9 mouse cellular contexts compared by ENCODE assay signal in the genomic region with DNA sequence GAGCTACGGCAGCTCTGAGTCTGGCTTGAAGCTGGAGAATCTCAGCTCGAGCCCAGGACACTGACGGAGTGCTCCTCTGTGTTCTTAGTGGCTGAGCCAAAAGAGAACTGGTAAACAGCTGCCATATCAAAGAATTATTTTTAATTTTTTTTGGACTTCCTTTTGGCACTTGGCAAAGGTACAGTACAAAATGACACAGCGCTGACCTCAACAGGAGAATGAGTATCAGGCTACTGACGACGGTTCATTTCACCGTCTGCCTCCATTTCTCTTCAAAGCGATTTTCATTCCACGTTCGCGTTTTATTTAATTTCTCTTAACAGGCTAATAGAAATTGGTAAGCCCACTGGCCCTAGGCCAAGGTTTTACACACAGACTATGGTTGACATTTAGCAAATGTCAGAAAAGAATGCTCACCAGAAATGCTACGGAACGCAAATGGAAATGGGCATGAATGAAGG.
A peak's percentile ranks its signal among the peaks of the same experiment; 100 is the strongest.
DNase-seq lines count a peak whose midpoint lies in the region; ATAC-seq and TF ChIP-seq lines count a peak whose summit lies in the region.
"Had no signal": no experiment of that assay in that cellular context is flagged by ENCODE, and none has a peak within 500 bp of the region (broad histone marks: within the 10 kb centered on the region; RNA-seq: fewer than 3 reads in every experiment).

No protein-coding gene starts in this region.

- no peaks in the 10 kb centered on the region for H3K9me3 ChIP-seq in forebrain, embryonic 14.5 days (replicated peaks; ENCODE audit: control insufficient read depth, low read length)
- no peaks in the 10 kb centered on the region for H3K9me3 ChIP-seq in forebrain, embryonic 13.5 days (replicated peaks)
- H3K9me3 ChIP-seq in liver, embryonic 11.5 days (ENCODE audit: control insufficient read depth, low read length): no peaks in the 10 kb centered on the region
- H3K9me3 ChIP-seq in stomach, embryonic 15.5 days: no peaks in the 10 kb centered on the region

- no peak overlapping the region for H3K9ac ChIP-seq in forebrain, embryonic 14.5 days (ENCODE audit: low read length)
- no peak overlapping the region for H3K9ac ChIP-seq in forebrain, embryonic 13.5 days
- no peak overlapping the region for H3K9ac ChIP-seq in liver, adult 2 months (ENCODE audit: low read depth, low read length)
- no peak overlapping the region for H3K9ac ChIP-seq in liver, embryonic 11.5 days (ENCODE audit: low read depth, low read length)
- no peak overlapping the region for H3K9ac ChIP-seq in stomach, embryonic 15.5 days

- H3K27me3 ChIP-seq in forebrain, embryonic 14.5 days (replicated peaks; ENCODE audit: control insufficient read depth, insufficient read depth, low read length): no peaks in the 10 kb centered on the region
- H3K27me3 ChIP-seq in forebrain, embryonic 13.5 days: no peaks in the 10 kb centered on the region
- H3K27me3 ChIP-seq in liver, adult 2 months (ENCODE audit: control insufficient read depth, insufficient read depth, low read length): no peaks in the 10 kb centered on the region
- H3K27me3 ChIP-seq in liver, embryonic 11.5 days (replicated peaks; ENCODE audit: control insufficient read depth, insufficient read depth, low read length): no peaks in the 10 kb centered on the region
- no peaks in the 10 kb centered on the region for H3K27me3 ChIP-seq in stomach, embryonic 15.5 days (replicated peaks)
- H3K27me3 ChIP-seq in thymus, adult 2 months (ENCODE audit: control insufficient read depth, insufficient read depth, low read length): no peaks in the 10 kb centered on the region

- WGBS in forebrain, embryonic 14.5 days: 86% methylated on average over 13 of the region's 13 CpGs
- 83% methylated on average over 13 of the region's 13 CpGs for WGBS in forebrain, embryonic 13.5 days
- WGBS in liver, adult 2 months: 77% methylated on average over 13 of the region's 13 CpGs
- WGBS in liver, embryonic 11.5 days: 86% methylated on average over 13 of the region's 13 CpGs
- 32% methylated on average over 13 of the region's 13 CpGs for WGBS in stomach, embryonic 15.5 days
- 87% methylated on average over 13 of the region's 13 CpGs for WGBS in thymus, adult 2 months

- no peak overlapping the region for H3K4me3 ChIP-seq in forebrain, embryonic 14.5 days (ENCODE audit: low read depth, low read length)
- H3K4me3 ChIP-seq in forebrain, embryonic 13.5 days: no peak overlapping the region
- no peak overlapping the region for H3K4me3 ChIP-seq in liver, adult 2 months (ENCODE audit: insufficient read depth, low read depth, low read length)
- H3K4me3 ChIP-seq in liver, embryonic 11.5 days (ENCODE audit: low read depth, low read length): no peak overlapping the region
- H3K4me3 ChIP-seq in stomach, embryonic 15.5 days (replicated peaks): no peak overlapping the region
- no peak overlapping the region for H3K4me3 ChIP-seq in thymus, adult 2 months (ENCODE audit: control insufficient read depth, insufficient read depth, low read length)

- H3K27ac ChIP-seq in forebrain, embryonic 14.5 days (ENCODE audit: low read depth, low read length): no peak overlapping the region
- H3K27ac ChIP-seq in forebrain, embryonic 13.5 days: no peak overlapping the region
- no peak overlapping the region for H3K27ac ChIP-seq in liver, adult 2 months (replicated peaks; ENCODE audit: insufficient read depth, low read depth, low read length)
- no peak overlapping the region for H3K27ac ChIP-seq in liver, embryonic 11.5 days (ENCODE audit: low read depth, low read length)
- no peak overlapping the region for H3K27ac ChIP-seq in stomach, embryonic 15.5 days
- no peak overlapping the region for H3K27ac ChIP-seq in thymus, adult 2 months (ENCODE audit: control insufficient read depth, insufficient read depth, low read length)
- H3K27ac ChIP-seq: macrophage had no signal

- peaks cover 14% of the 10 kb centered on the region for H3K36me3 ChIP-seq in forebrain, embryonic 14.5 days (ENCODE audit: control insufficient read depth, insufficient read depth, low read length)
- peaks cover 21% of the 10 kb centered on the region for H3K36me3 ChIP-seq in forebrain, embryonic 13.5 days (ENCODE audit: poor library complexity, severe bottlenecking)
- H3K36me3 ChIP-seq in liver, adult 2 months (ENCODE audit: control insufficient read depth, insufficient read depth, low read length): no peaks in the 10 kb centered on the region
- H3K36me3 ChIP-seq in liver, embryonic 11.5 days (ENCODE audit: control insufficient read depth, insufficient read depth, low read length): peaks cover 9% of the 10 kb centered on the region; the same call in 1 of the 2 replicates
- H3K36me3 ChIP-seq in stomach, embryonic 15.5 days: no peaks in the 10 kb centered on the region
- H3K36me3 ChIP-seq in thymus, adult 2 months (ENCODE audit: control insufficient read depth, insufficient read depth, low read length): peaks cover 15% of the 10 kb centered on the region

- ATAC-seq in forebrain, embryonic 14.5 days: no peak
- ATAC-seq in forebrain, embryonic 13.5 days: no peak
- ATAC-seq in liver, embryonic 11.5 days (replicated peaks; ENCODE audit: low FRiP score): no peak
- ATAC-seq in stomach, embryonic 15.5 days (ENCODE audit: insufficient read depth, low FRiP score, low read depth): 0 out of 2 replicates have a peak, but pooled peaks have one; percentile 31

- DNase-seq in forebrain, embryonic 14.5 days (ENCODE audit: low spot score): peak; percentile 23
- peak; percentile 9 for DNase-seq in liver, adult 2 months (ENCODE audit: extremely low read depth, low read depth, low spot score)
- no peak for DNase-seq in liver, embryonic 11.5 days (ENCODE audit: low spot score)
- DNase-seq in heart, postnatal 4 days: peak; percentile 9
- DNase-seq in thymus, adult 2 months: no peak
- DNase-seq in urinary bladder, adult 2 months (ENCODE audit: low spot score): no peak

- H3K4me1 ChIP-seq in forebrain, embryonic 14.5 days (ENCODE audit: control insufficient read depth, insufficient read depth, low read length): 0 out of 2 replicates have a peak, but pooled peaks cover 2% of the 10 kb centered on the region
- no peaks in the 10 kb centered on the region for H3K4me1 ChIP-seq in forebrain, embryonic 13.5 days
- no peaks in the 10 kb centered on the region for H3K4me1 ChIP-seq in liver, adult 2 months (ENCODE audit: control insufficient read depth, insufficient read depth, low read length)
- H3K4me1 ChIP-seq in liver, embryonic 11.5 days (replicated peaks; ENCODE audit: control insufficient read depth, insufficient read depth, low read length): no peaks in the 10 kb centered on the region
- H3K4me1 ChIP-seq in stomach, embryonic 15.5 days: peaks cover 6% of the 10 kb centered on the region; the same call in 1 of the 2 replicates
- H3K4me1 ChIP-seq in thymus, adult 2 months (replicated peaks; ENCODE audit: control insufficient read depth, insufficient read depth, low read length): no peaks in the 10 kb centered on the region

- no peaks in the 10 kb centered on the region for H3K79me2 ChIP-seq in liver, adult 2 months (ENCODE audit: control insufficient read depth, insufficient read depth, low read length)

- no peak for TF ChIP-seq CTCF in liver, adult 2 months (IDR thresholded peaks at IDR 0.05; ENCODE audit: low read depth, low read length)
- no peak for TF ChIP-seq CTCF in thymus, adult 2 months (IDR thresholded peaks at IDR 0.05; ENCODE audit: borderline replicate concordance, control insufficient read depth, extremely low read depth, insufficient read depth, low read length, poor library complexity)

- TF ChIP-seq POLR2A in liver, adult 2 months (IDR thresholded peaks at IDR 0.05; ENCODE audit: extremely low read depth, insufficient read depth, low read length): no peak
- no peak for TF ChIP-seq POLR2A in thymus, adult 2 months (IDR thresholded peaks at IDR 0.05; ENCODE audit: control insufficient read depth, extremely low read depth, insufficient read depth, low read length, poor library complexity)

- H3K4me2 ChIP-seq in forebrain, embryonic 14.5 days (ENCODE audit: low read length): no peak overlapping the region
- H3K4me2 ChIP-seq in forebrain, embryonic 13.5 days: no peak overlapping the region
- no peak overlapping the region for H3K4me2 ChIP-seq in liver, embryonic 11.5 days
- H3K4me2 ChIP-seq in stomach, embryonic 15.5 days: peak overlapping the region; percentile 33; the same call in 1 of the 2 replicates

Comparison
In these comparisons a context has a peak if more than half of its experiments do, and no peak if none do; other contexts are left out.
1. DNase-seq: peak in forebrain, embryonic 14.5 days (single experiment), liver, adult 2 months (single experiment) and heart, postnatal 4 days (single experiment); none in liver, embryonic 11.5 days (single experiment), thymus, adult 2 months (single experiment) and urinary bladder, adult 2 months (single experiment).